Mouse (Mus musculus) midbrain, postnatal 0 days (tissue): Measurements from ENCODE around the gene Ptprh. TPM values are rescaled to one million over a fixed set of nuclear protein-coding genes. Genes with fewer than 3 reads are reported as not detected.

Source experiments
- ATAC-seq: fragments of 200-750 bp; cut with Nextera tagmentation; 2 replicates; pipeline ENCODE4 v1.8.0; 2017; ENCODE audit warnings: moderate number of reproducible peaks, mild to moderate bottlenecking, moderate TSS enrichment, moderate library complexity; ENCODE audit not compliant: low FRiP score
- DNase-seq: peaks from one replicate; pipeline ENCODE4 v3.0.0-alpha.2; 2015; ENCODE audit warnings: low spot score
- H3K27ac ChIP-seq: fragments of 300-500 bp; sonication (generic); 2 replicates; pipeline ENCODE4 v1.5.1; 2014; ENCODE audit warnings: low read depth, mild to moderate bottlenecking, low read length, mixed read lengths
- H3K27me3 ChIP-seq: fragments of 300-500 bp; sonication (generic); 2 replicates; pipeline ENCODE4 v1.6.1; 2014; ENCODE audit warnings: low read length, control low read depth, mixed read lengths; ENCODE audit not compliant: insufficient read depth
- H3K36me3 ChIP-seq: fragments of 300-500 bp; sonication (generic); 2 replicates; pipeline ENCODE4 v1.6.1; 2014; ENCODE audit warnings: low read length, control low read depth, mixed read lengths; ENCODE audit not compliant: insufficient read depth
- H3K4me1 ChIP-seq: fragments of 300-500 bp; sonication (generic); 2 replicates; pipeline ENCODE4 v1.6.1; 2014; ENCODE audit warnings: mild to moderate bottlenecking, control low read depth, antibody characterized with exemption, low read length, mixed read lengths; ENCODE audit not compliant: insufficient read depth
- H3K4me2 ChIP-seq: fragments of 300-500 bp; sonication (generic); 2 replicates; pipeline ENCODE4 v1.6.1; 2014; ENCODE audit warnings: low read depth, mild to moderate bottlenecking, low read length, mixed read lengths; ENCODE audit not compliant: poor library complexity, severe bottlenecking
- H3K4me3 ChIP-seq: fragments of 300-500 bp; sonication (generic); 2 replicates; pipeline ENCODE4 v1.5.1; 2014; ENCODE audit warnings: low read depth, mild to moderate bottlenecking, low read length, moderate library complexity
- H3K9ac ChIP-seq: fragments of 300-500 bp; sonication (generic); replicated peaks from 2 replicates; pipeline ENCODE4 v1.6.1; 2014; ENCODE audit warnings: mild to moderate bottlenecking, low read length, moderate library complexity, mixed read lengths; ENCODE audit not compliant: poor library complexity, severe bottlenecking
- H3K9me3 ChIP-seq: fragments of 300-500 bp; sonication (generic); 2 replicates; pipeline ENCODE4 v1.6.1; 2016; ENCODE audit warnings: low read length, control low read depth
- CTCF ChIP-seq: IDR thresholded peaks from 2 replicates; pipeline ENCODE4 v1.5.1; 2016; ENCODE audit warnings: antibody characterized with exemption, mild to moderate bottlenecking
- WGBS: fragments of 180-500 bp; shearing (Covaris S2); extraction: QIAGEN DNeasy Blood & Tissue Kit; methylation state at CpG from one replicate; pipeline ENCODE4 v1.1.7; 2014; 5-methylcytosine and 5-hydroxymethylcytosine counted together
- polyA plus RNA-seq: library from polyadenylated mRNA; unstranded; fragments of >200 nt; fragmentation: Nextera tagmentation; extraction: Ambion mirVana; gene quantifications from 2 replicates; pipeline ENCODE4 v1.2.1, GENCODE M21; 2015
- total RNA-seq: library from RNA; depleted of rRNA; stranded (reverse); fragments of >200 nt; gene quantifications from 2 replicates; pipeline ENCODE4 v1.2.3, GENCODE M21; 2014

Ptprh gene
- total and polyA plus RNA-seq, 2 experiments from 2014 or later = 1.3 to 2.4 TPM

DNA sequence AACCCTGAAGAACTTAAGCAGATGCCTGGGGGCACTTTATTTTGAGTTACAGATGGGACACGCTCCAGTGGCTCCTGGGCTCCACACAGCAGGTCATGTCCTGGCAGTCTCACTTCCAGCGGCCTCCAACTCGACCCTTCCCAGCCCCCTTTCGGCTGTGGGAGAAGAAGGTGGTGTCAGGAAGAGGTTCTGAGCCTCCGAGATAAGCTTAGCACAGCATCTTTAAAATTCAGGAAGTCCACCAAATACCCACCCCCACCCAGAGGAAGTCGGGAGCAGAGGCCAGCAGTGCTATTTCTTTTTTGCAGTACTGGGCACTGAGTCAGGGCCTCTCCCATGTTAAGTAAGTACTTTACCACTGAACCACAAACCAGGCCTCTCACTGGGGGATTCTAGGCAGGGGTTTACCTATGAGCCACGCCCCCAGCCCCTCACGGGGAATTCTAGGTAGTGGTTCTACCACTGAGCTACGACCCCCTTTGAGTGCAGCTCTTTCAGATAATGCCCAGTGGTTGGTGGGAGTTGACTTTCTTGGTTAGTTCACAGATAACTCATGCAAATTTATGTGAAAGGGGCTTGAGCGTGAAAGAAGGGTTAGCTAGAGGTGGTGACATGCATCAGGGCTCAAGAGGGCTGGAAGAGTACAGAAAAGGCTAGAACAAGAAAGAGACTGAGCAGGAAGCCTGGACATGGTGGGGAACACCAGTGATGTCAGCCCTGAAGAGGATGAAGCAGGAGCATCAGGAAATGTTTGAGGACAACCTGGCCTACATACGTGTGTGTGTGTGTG, 99.0 kb downstream of the Ptprh start:
- Histone ChIP-seq H3K4me3 (no peak overlapping the region), H3K9ac (no peak overlapping the region), H3K4me1 (peaks cover 4% of the 10 kb centered on the region; the same call in 1 of the 2 replicates), H3K27ac (no peak overlapping the region), H3K4me2 (no peak overlapping the region), H3K9me3 (no peaks in the 10 kb centered on the region), H3K36me3 (no peaks in the 10 kb centered on the region), H3K27me3 (no peaks in the 10 kb centered on the region)
- DNase-seq (no peak), ATAC-seq (no peak)
- TF ChIP-seq CTCF = no peak
- whole genome bisulfite sequencing = 55% methylated on average over 11 of the region's 11 CpGs

- Histone ChIP-seq H3K4me2 (no peak overlapping the region), H3K36me3 (no peaks in the 10 kb centered on the region), H3K27ac (no peak overlapping the region), H3K27me3 (no peaks in the 10 kb centered on the region), H3K9ac (no peak overlapping the region), H3K4me3 (no peak overlapping the region), H3K9me3 (no peaks in the 10 kb centered on the region), H3K4me1 (peaks cover 13% of the 10 kb centered on the region; the same call in 1 of the 2 replicates)
- DNase-seq (no peak), ATAC-seq (no peak)
- no peak for TF ChIP-seq CTCF
- 82% methylated on average over 5 of the region's 5 CpGs for WGBS
Observed at GRCm38 (mm10) chr7:4503858-4504257, 100.0 kb downstream of the Ptprh start.

- Histone ChIP-seq H3K4me2 (no peak overlapping the region), H3K27me3 (no peaks in the 10 kb centered on the region)
Observed at GRCm38 (mm10) chr7:4503100-4503499, 100.7 kb downstream of the Ptprh start.

GRCm38 (mm10) chr7:4502421-4503090, 101.3 kb downstream of the Ptprh start:
- no peak overlapping the region for H3K27ac ChIP-seq
- TF ChIP-seq CTCF = no peak
- peak; percentile 7; the same call in 1 of the 2 replicates for ATAC-seq

More at GRCm38 (mm10) chr7:4503100-4503499, 100.7 kb downstream of the Ptprh start:
- Histone ChIP-seq H3K4me3 (no peak overlapping the region), H3K27ac (no peak overlapping the region), H3K36me3 (no peaks in the 10 kb centered on the region), H3K9me3 (no peaks in the 10 kb centered on the region), H3K9ac (no peak overlapping the region), H3K4me1 (peaks cover 20% of the 10 kb centered on the region; the same call in 1 of the 2 replicates)
- TF ChIP-seq CTCF = no peak
- no peak for DNase-seq
- no peak for ATAC-seq
- 72% methylated on average over 4 of the region's 4 CpGs for WGBS

GRCm38 (mm10) chr7:4501558-4502397, 102.1 kb downstream of the Ptprh start, which contains the start of gene Ppp1r12c:
TSS of gene Ppp1r12c (minus strand) at chr7:4501680.
- Histone ChIP-seq H3K27ac (peak within 1 kb of the TSS; percentile 88), H3K4me1 (peaks cover 20% of the 10 kb centered on the region; the same call in 1 of the 2 replicates), H3K4me3 (peak within 1 kb of the TSS; percentile 89), H3K9ac (peak within 1 kb of the TSS; percentile 95), H3K36me3 (peaks cover 6% of the 10 kb centered on the region), H3K9me3 (no peaks in the 10 kb centered on the region), H3K4me2 (peak within 1 kb of the TSS; percentile 78), H3K27me3 (no peaks in the 10 kb centered on the region)
- ATAC-seq = peak; percentile 93
- peak; percentile 97 for DNase-seq
- no peak for TF ChIP-seq CTCF
- WGBS = under 1% methylated on average over 43 of the region's 62 CpGs

More at GRCm38 (mm10) chr7:4502421-4503090, 101.3 kb downstream of the Ptprh start:
- DNase-seq = peak; percentile 76
- no peaks in the 10 kb centered on the region for H3K27me3 ChIP-seq
- H3K9me3 ChIP-seq = no peaks in the 10 kb centered on the region
- H3K4me2 ChIP-seq = peak overlapping the region; percentile 78
- WGBS = 8% methylated on average over 14 of the region's 14 CpGs
- H3K36me3 ChIP-seq = no peaks in the 10 kb centered on the region
- H3K4me1 ChIP-seq = peaks cover 20% of the 10 kb centered on the region; the same call in 1 of the 2 replicates
- H3K9ac ChIP-seq = peak overlapping the region; percentile 95
- H3K4me3 ChIP-seq = peak overlapping the region; percentile 89
